ENCODE assay signal across 8 mouse cellular contexts in genomic region chr12:3808396-3808981, GRCm38 (mm10). TPM values are rescaled to one million over a fixed set of nuclear protein-coding genes. Genes with fewer than 3 reads are reported as not detected.
DNase-seq lines count a peak whose midpoint lies in the region; ATAC-seq and TF ChIP-seq lines count a peak whose summit lies in the region.

No protein-coding gene starts in this region.

- no peaks in the 10 kb centered on the region for H3K27me3 ChIP-seq in lung, embryonic 14.5 days (ENCODE audit: insufficient read depth, low read length)
- H3K27me3 ChIP-seq in heart, embryonic 16.5 days (ENCODE audit: control insufficient read depth, insufficient read depth, low read length), result no peaks in the 10 kb centered on the region
- H3K27me3 ChIP-seq in limb, embryonic 11.5 days (ENCODE audit: control insufficient read depth, insufficient read depth, low read length), result no peaks in the 10 kb centered on the region
- H3K27me3 ChIP-seq in neural tube, embryonic 15.5 days (replicated peaks), result no peaks in the 10 kb centered on the region

- no peak; the same call in 1 of the 2 replicates for ATAC-seq in lung, embryonic 14.5 days (ENCODE audit: insufficient read depth)
- peak; percentile 3 for ATAC-seq in heart, embryonic 16.5 days (replicated peaks; ENCODE audit: extremely low read depth, insufficient read depth, low FRiP score)
- no peak for ATAC-seq in limb, embryonic 11.5 days (ENCODE audit: insufficient number of reproducible peaks, low FRiP score, low TSS enrichment, low read depth)
- peak; percentile 13 for ATAC-seq in neural tube, embryonic 15.5 days (ENCODE audit: low FRiP score)

- peak; percentile 37 for DNase-seq in lung, embryonic 14.5 days
- no peak for DNase-seq in lung, adult 18-20 months
- DNase-seq in brain, adult 2 months (ENCODE audit: low read depth, low spot score), result peak; percentile 58
- DNase-seq in limb, embryonic 11.5 days (ENCODE audit: low spot score), result peak; percentile 42
- no peak for DNase-seq in left cerebral cortex, postnatal 4 days
- no peak for DNase-seq in right cerebral cortex, adult 2 months (ENCODE audit: low spot score in 2 of 2)

- peak overlapping the region; percentile 79 for H3K4me2 ChIP-seq in lung, embryonic 14.5 days
- H3K4me2 ChIP-seq in heart, embryonic 16.5 days (ENCODE audit: low read depth, low read length), result peak overlapping the region; percentile 82
- peak overlapping the region; percentile 68 for H3K4me2 ChIP-seq in limb, embryonic 11.5 days (ENCODE audit: low read depth, severe bottlenecking)
- H3K4me2 ChIP-seq in neural tube, embryonic 15.5 days, result peak overlapping the region; percentile 82

- H3K4me1 ChIP-seq in lung, embryonic 14.5 days (ENCODE audit: insufficient read depth), result peaks cover 44% of the 10 kb centered on the region
- peaks cover 50% of the 10 kb centered on the region for H3K4me1 ChIP-seq in heart, embryonic 16.5 days (ENCODE audit: control insufficient read depth, insufficient read depth, low read length)
- H3K4me1 ChIP-seq in limb, embryonic 11.5 days (ENCODE audit: control insufficient read depth, insufficient read depth, low read length), result peaks cover 34% of the 10 kb centered on the region
- H3K4me1 ChIP-seq in neural tube, embryonic 15.5 days, result peaks cover 57% of the 10 kb centered on the region

- peak overlapping the region; percentile 93 for H3K9ac ChIP-seq in lung, embryonic 14.5 days
- peak overlapping the region; percentile 93 for H3K9ac ChIP-seq in heart, embryonic 16.5 days (ENCODE audit: low read length)
- peak overlapping the region; percentile 90 for H3K9ac ChIP-seq in limb, embryonic 11.5 days (ENCODE audit: low read length)
- H3K9ac ChIP-seq in neural tube, embryonic 15.5 days (replicated peaks), result peak overlapping the region; percentile 89

- no peaks in the 10 kb centered on the region for H3K9me3 ChIP-seq in lung, embryonic 14.5 days (ENCODE audit: low read depth, low read length)
- no peaks in the 10 kb centered on the region for H3K9me3 ChIP-seq in heart, embryonic 16.5 days (replicated peaks; ENCODE audit: control insufficient read depth, low read length)
- no peaks in the 10 kb centered on the region for H3K9me3 ChIP-seq in limb, embryonic 11.5 days (ENCODE audit: control insufficient read depth, low read length)
- H3K9me3 ChIP-seq in neural tube, embryonic 15.5 days (replicated peaks), result no peaks in the 10 kb centered on the region

- no peak for TF ChIP-seq CTCF in lung, embryonic 14.5 days (IDR thresholded peaks at IDR 0.05; ENCODE audit: low read depth)

- intact Hi-C loops in left cerebral cortex, postnatal 4 days (cut with DNase I), result no loop called here

- H3K36me3 ChIP-seq in lung, embryonic 14.5 days (ENCODE audit: insufficient read depth), result peaks cover 9% of the 10 kb centered on the region; the same call in 1 of the 2 replicates
- H3K36me3 ChIP-seq in heart, embryonic 16.5 days (ENCODE audit: control insufficient read depth, insufficient read depth), result no peaks in the 10 kb centered on the region
- no peaks in the 10 kb centered on the region for H3K36me3 ChIP-seq in limb, embryonic 11.5 days (ENCODE audit: control insufficient read depth, insufficient read depth, low read length)
- H3K36me3 ChIP-seq in neural tube, embryonic 15.5 days, result no peaks in the 10 kb centered on the region

- peak overlapping the region; percentile 97 for H3K27ac ChIP-seq in lung, embryonic 14.5 days (ENCODE audit: low read depth)
- H3K27ac ChIP-seq in heart, embryonic 16.5 days (ENCODE audit: low read length), result peak overlapping the region; percentile 97
- H3K27ac ChIP-seq in limb, embryonic 11.5 days (replicated peaks; ENCODE audit: low read depth, low read length), result peak overlapping the region; percentile 79; the same call in 1 of the 2 replicates
- peak overlapping the region; percentile 96 for H3K27ac ChIP-seq in neural tube, embryonic 15.5 days (replicated peaks)

- 2% methylated on average over 10 of the region's 10 CpGs for WGBS in lung, embryonic 14.5 days
- 9% methylated on average over 10 of the region's 10 CpGs for WGBS in heart, embryonic 16.5 days
- WGBS in limb, embryonic 11.5 days, result 4% methylated on average over 10 of the region's 10 CpGs
- 7% methylated on average over 10 of the region's 10 CpGs for WGBS in neural tube, embryonic 15.5 days

- peak overlapping the region; percentile 83 for H3K4me3 ChIP-seq in lung, embryonic 14.5 days (ENCODE audit: low read depth, low read length)
- H3K4me3 ChIP-seq in heart, embryonic 16.5 days (ENCODE audit: low read length), result peak overlapping the region; percentile 88
- peak overlapping the region; percentile 75 for H3K4me3 ChIP-seq in limb, embryonic 11.5 days (ENCODE audit: low read depth, low read length)
- peak overlapping the region; percentile 83 for H3K4me3 ChIP-seq in neural tube, embryonic 15.5 days (replicated peaks)

RNA-seq across cellular contexts. Expression of gene Dnmt3a, which starts 2.7 kb away (rescaled TPM):
- 88.0 and 95.5 TPM in 2 replicates for polyA plus RNA-seq in lung, embryonic 14.5 days (2014; fragmentation: Nextera tagmentation; extraction: Ambion mirVana)
- 55.1 and 82.6 TPM in 2 replicates for polyA plus RNA-seq in heart, embryonic 16.5 days (2015; fragmentation: Nextera tagmentation; extraction: Ambion mirVana)
- 158 and 179 TPM in 2 replicates for polyA plus RNA-seq in limb, embryonic 11.5 days (2014; fragmentation: Nextera tagmentation; extraction: Ambion mirVana)
- 116 and 134 TPM in 2 replicates for polyA plus RNA-seq in neural tube, embryonic 15.5 days (2015; fragmentation: Nextera tagmentation; extraction: Ambion mirVana)
- 100 to 1,000 TPM; 184 to 206 TPM for total RNA-seq in left cerebral cortex, postnatal 4 days (2021)

Comparison
In these comparisons a context has a peak if more than half of its experiments do, and no peak if none do; other contexts are left out.
1. DNase-seq: peak in lung, embryonic 14.5 days (single experiment), brain, adult 2 months (single experiment) and limb, embryonic 11.5 days (single experiment); none in lung, adult 18-20 months (0 of 2), left cerebral cortex, postnatal 4 days (single experiment) and right cerebral cortex, adult 2 months (0 of 2).
2. ATAC-seq: peak in heart, embryonic 16.5 days (single experiment) and neural tube, embryonic 15.5 days (single experiment); none in lung, embryonic 14.5 days (single experiment) and limb, embryonic 11.5 days (single experiment).
3. Peak in every context shown above with its lines, with median percentiles within 50 percentile points of each other: H3K27ac ChIP-seq, H3K4me2 ChIP-seq, H3K4me3 ChIP-seq and H3K9ac ChIP-seq.